Mouse (Mus musculus) 416B (cell line): Measurements from ENCODE around the gene Capn2.

ENCODE experiments used
- DNase-seq: peaks from one replicate; pipeline ENCODE4 v3.0.0; 2011; ENCODE audit warnings: low read depth

The Capn2 gene

GRCm38 (mm10) chr1:182461261-182461660, 56.1 kb downstream of the Capn2 start:
- peak; percentile 18 for DNase-seq

- no peak for DNase-seq
These were observed 56.8 kb downstream of the Capn2 start for GRCm38 (mm10) chr1:182460291-182461244.

GRCm38 (mm10) chr1:182459436-182459835, 58.0 kb downstream of the Capn2 start:
- DNase-seq, result no peak

- no peak for DNase-seq
These were observed 58.9 kb downstream of the Capn2 start for GRCm38 (mm10) chr1:182458556-182458955.

- no peak for DNase-seq
These were observed 62.3 kb downstream of the Capn2 start for GRCm38 (mm10) chr1:182455080-182455479.

GRCm38 (mm10) chr1:182452473-182452872, 64.9 kb downstream of the Capn2 start:
- DNase-seq, result no peak

GRCm38 (mm10) chr1:182448276-182449035, 69.0 kb downstream of the Capn2 start:
- DNase-seq, result no peak

- no peak for DNase-seq
These were observed 73.3 kb downstream of the Capn2 start for GRCm38 (mm10) chr1:182444116-182444515.

GRCm38 (mm10) chr1:182441791-182442473, 75.5 kb downstream of the Capn2 start:
- no peak for DNase-seq

GRCm38 (mm10) chr1:182439546-182440222, 77.7 kb downstream of the Capn2 start:
- no peak for DNase-seq

GRCm38 (mm10) chr1:182436746-182437145, 80.7 kb downstream of the Capn2 start:
- DNase-seq, result no peak

- DNase-seq, result no peak
These were observed 85.3 kb downstream of the Capn2 start for GRCm38 (mm10) chr1:182432059-182432458.

GRCm38 (mm10) chr1:182430676-182431075, 86.7 kb downstream of the Capn2 start:
- no peak for DNase-seq

GRCm38 (mm10) chr1:182429826-182430225, 87.6 kb downstream of the Capn2 start:
- no peak for DNase-seq

- no peak for DNase-seq
These were observed 90.0 kb downstream of the Capn2 start for GRCm38 (mm10) chr1:182427426-182427825.

GRCm38 (mm10) chr1:182426444-182426843, 91.0 kb downstream of the Capn2 start:
- DNase-seq, result no peak

GRCm38 (mm10) chr1:182425176-182425575, 92.2 kb downstream of the Capn2 start:
- no peak for DNase-seq

- DNase-seq, result no peak
These were observed 93.1 kb downstream of the Capn2 start for GRCm38 (mm10) chr1:182424274-182424673.

- DNase-seq, result no peak
These were observed 97.9 kb downstream of the Capn2 start for GRCm38 (mm10) chr1:182419481-182419880.
